Mouse (Mus musculus) kidney, embryonic 15.5 days (tissue): ENCODE data around the gene Plcd1. TPM values are rescaled to one million over a fixed set of nuclear protein-coding genes. Genes with fewer than 3 reads are reported as not detected.
A peak's percentile ranks its signal among the peaks of the same experiment; 100 is the strongest.

Experiments
- ATAC-seq: fragments of 200-750 bp; cut with Nextera tagmentation; replicated peaks from 2 replicates; pipeline ENCODE4 v1.8.0; 2017; ENCODE audit warnings: moderate TSS enrichment; ENCODE audit not compliant: low FRiP score
- H3K27ac ChIP-seq: fragments of 300-500 bp; sonication (generic); 2 replicates; pipeline ENCODE4 v1.5.1; 2015; ENCODE audit warnings: mild to moderate bottlenecking, inconsistent platforms
- H3K27me3 ChIP-seq: fragments of 300-500 bp; sonication (generic); 2 replicates; pipeline ENCODE4 v1.6.1; 2015; ENCODE audit warnings: inconsistent platforms
- H3K36me3 ChIP-seq: fragments of 300-500 bp; sonication (generic); 2 replicates; pipeline ENCODE4 v1.6.1; 2015; ENCODE audit warnings: inconsistent platforms
- H3K4me1 ChIP-seq: fragments of 300-500 bp; sonication (generic); 2 replicates; pipeline ENCODE4 v1.6.1; 2015; ENCODE audit warnings: inconsistent platforms
- H3K4me2 ChIP-seq: fragments of 300-500 bp; sonication (generic); 2 replicates; pipeline ENCODE4 v1.6.1; 2015; ENCODE audit warnings: moderate library complexity, mild to moderate bottlenecking, inconsistent platforms
- H3K4me3 ChIP-seq: fragments of 300-500 bp; sonication (generic); replicated peaks from 2 replicates; pipeline ENCODE4 v1.5.1; 2015; ENCODE audit warnings: mild to moderate bottlenecking, inconsistent platforms
- H3K9ac ChIP-seq: fragments of 300-500 bp; sonication (generic); 2 replicates; pipeline ENCODE4 v1.6.1; 2015; ENCODE audit warnings: mild to moderate bottlenecking, inconsistent platforms
- H3K9me3 ChIP-seq: fragments of 300-500 bp; sonication (generic); replicated peaks from 2 replicates; pipeline ENCODE4 v1.6.1; 2016; ENCODE audit warnings: inconsistent platforms
- WGBS: fragments of 180-500 bp; shearing (Covaris S2); methylation state at CpG from one replicate; pipeline ENCODE4 v1.1.7; 2015; ENCODE audit warnings: mixed read lengths; 5-methylcytosine and 5-hydroxymethylcytosine counted together
- polyA plus RNA-seq: library from polyadenylated mRNA; unstranded; fragments of >200 nt; fragmentation: Nextera tagmentation; extraction: Ambion mirVana; gene quantifications from 2 replicates; pipeline ENCODE4 v1.2.1, GENCODE M21; 2015

The Plcd1 gene
- polyA plus RNA-seq, 1 experiment from 2014 or later = 20.1 TPM

DNA sequence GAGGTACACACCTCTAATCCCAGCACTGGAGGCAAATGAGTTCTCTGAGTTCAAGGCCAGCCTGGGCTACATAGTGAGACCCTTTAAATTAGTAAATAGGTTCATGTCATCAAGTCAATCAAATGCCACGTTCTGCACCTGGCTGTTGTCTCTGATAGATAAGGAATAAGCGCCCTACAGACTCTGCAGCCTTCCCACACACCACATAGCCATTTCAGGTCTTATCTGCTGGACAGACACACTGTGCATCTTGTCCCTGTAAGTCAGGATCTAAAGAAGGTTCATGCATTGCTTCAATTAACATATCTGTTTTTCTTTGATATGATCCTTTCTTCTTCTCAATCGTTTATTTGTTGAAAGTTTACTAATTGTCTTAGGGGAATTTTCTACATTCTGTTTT is 54.7 kb downstream of the Plcd1 start:
- Histone ChIP-seq H3K36me3 (peaks cover 91% of the 10 kb centered on the region), H3K27ac (no peak overlapping the region), H3K4me2 (no peak overlapping the region), H3K27me3 (no peaks in the 10 kb centered on the region), H3K9ac (no peak overlapping the region), H3K9me3 (no peaks in the 10 kb centered on the region), H3K4me3 (no peak overlapping the region), H3K4me1 (peaks cover 35% of the 10 kb centered on the region)
- WGBS = 95% methylated on average over 3 of the region's 3 CpGs
- ATAC-seq = no peak

- H3K9me3 ChIP-seq = no peaks in the 10 kb centered on the region
- peaks cover 86% of the 10 kb centered on the region for H3K36me3 ChIP-seq
- H3K27me3 ChIP-seq = no peaks in the 10 kb centered on the region
- no peak overlapping the region for H3K4me3 ChIP-seq
- no peak overlapping the region for H3K27ac ChIP-seq
- H3K4me2 ChIP-seq = no peak overlapping the region
- 70% methylated on average over 15 of the region's 15 CpGs for WGBS
- peaks cover 49% of the 10 kb centered on the region for H3K4me1 ChIP-seq
- H3K9ac ChIP-seq = no peak overlapping the region
- no peak for ATAC-seq
Measured at GRCm38 (mm10) chr9:119037076-119037730, 56.1 kb downstream of the Plcd1 start.

DNA sequence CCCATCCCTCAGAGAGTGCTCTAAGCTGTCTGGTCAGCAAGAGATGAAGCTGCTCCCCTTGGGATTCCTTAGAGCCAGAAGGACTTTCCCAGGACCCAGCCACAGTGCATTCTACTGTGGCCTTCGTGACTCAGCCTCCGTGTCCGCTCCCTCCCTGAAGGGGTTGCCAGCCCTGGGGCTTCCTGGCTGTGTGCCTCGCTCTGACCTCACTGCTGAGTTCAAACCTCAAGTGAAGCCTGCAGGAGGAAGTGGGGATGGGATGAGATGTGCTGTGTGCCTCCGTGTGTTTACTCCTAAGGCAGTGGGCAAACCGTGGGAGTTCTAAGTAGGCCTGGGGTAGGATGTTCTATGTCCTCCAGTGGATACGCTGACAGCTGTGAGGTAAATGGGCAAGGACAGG is 57.5 kb downstream of the Plcd1 start:
- no peaks in the 10 kb centered on the region for H3K27me3 ChIP-seq
- peaks cover 82% of the 10 kb centered on the region for H3K36me3 ChIP-seq

DNA sequence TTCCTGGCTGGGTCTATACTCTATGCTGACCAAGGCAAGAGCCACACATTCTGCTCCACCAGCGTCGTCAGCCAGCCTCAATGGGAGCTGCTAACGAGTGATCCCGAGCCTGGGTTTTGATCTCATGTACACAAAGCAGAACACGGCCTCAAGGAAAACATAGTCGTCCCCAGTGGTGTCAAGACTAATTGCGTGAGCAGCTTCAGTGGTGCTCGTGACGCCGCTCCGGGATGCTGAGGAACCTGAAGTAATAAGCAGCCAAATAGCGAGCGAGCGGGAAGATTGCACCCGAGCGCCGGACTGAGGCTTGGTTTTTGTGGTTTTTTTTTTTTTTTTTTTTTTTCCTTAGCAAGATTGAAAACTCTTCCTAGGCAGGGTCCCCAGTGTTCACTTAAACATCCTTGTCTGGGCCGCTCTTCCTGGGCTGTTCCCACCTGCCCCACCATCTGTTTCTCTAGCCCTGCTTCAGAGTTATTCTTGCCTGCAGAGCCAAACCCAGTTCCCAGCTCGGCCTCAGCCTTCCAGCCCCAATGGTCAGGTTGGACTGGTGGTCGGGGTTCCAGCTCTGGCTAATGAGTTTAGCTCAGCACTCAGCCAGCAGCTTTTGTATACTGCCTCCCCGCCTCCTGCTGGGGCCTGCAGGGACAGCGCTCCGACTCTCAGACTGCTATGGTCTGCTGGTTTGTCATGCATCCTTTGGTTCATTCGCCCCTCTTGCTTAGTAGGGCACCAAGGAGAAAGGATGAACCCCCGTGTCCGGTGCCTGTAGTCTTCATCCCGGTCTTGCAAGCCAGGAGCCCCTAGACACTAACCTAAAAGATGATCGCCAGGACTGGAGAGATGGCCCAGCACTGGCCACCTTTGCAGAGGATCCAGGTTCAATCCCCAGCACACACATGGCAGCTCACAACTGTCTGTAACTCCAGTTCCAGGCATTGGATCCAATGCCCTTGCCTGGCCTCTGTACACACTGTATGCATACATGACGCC is 58.3 kb downstream of the Plcd1 start:
- Histone ChIP-seq H3K4me3 (no peak overlapping the region), H3K27ac (no peak overlapping the region), H3K4me1 (peaks cover 60% of the 10 kb centered on the region), H3K9ac (no peak overlapping the region), H3K9me3 (no peaks in the 10 kb centered on the region), H3K36me3 (peaks cover 83% of the 10 kb centered on the region), H3K27me3 (no peaks in the 10 kb centered on the region), H3K4me2 (no peak overlapping the region)
- 71% methylated on average over 29 of the region's 29 CpGs for WGBS
- ATAC-seq = no peak

More for the DNA sequence above, 57.5 kb downstream of the Plcd1 start:
- peaks cover 60% of the 10 kb centered on the region for H3K4me1 ChIP-seq
- peak overlapping the region; percentile 58 for H3K27ac ChIP-seq
- no peak overlapping the region for H3K4me3 ChIP-seq
- no peak overlapping the region for H3K9ac ChIP-seq
- WGBS = 55% methylated on average over 7 of the region's 7 CpGs
- no peak overlapping the region for H3K4me2 ChIP-seq
- no peaks in the 10 kb centered on the region for H3K9me3 ChIP-seq
- ATAC-seq = no peak

DNA sequence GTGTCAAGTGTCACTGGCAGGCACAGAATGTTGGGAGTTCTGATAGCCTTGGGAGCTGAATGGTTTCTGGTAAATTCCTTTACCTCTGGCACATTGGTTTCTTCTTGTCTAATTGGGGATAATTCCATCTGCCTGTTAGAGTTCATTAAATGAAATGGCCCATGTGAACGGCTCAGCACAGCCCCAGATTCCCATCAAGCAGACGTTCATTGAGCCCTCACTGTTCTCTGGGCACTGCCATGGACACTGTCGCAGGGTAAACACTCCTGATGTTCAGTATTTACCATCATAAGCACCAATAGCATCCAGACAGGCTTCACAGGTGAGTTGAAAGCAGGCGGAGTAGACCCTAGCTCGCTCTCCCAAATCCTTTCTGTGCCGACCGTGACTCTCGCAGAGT is 59.2 kb downstream of the Plcd1 start:
- H3K9me3 ChIP-seq = no peaks in the 10 kb centered on the region
- peaks cover 75% of the 10 kb centered on the region for H3K36me3 ChIP-seq
- no peak overlapping the region for H3K4me2 ChIP-seq
- H3K27me3 ChIP-seq = no peaks in the 10 kb centered on the region
- H3K4me3 ChIP-seq = no peak overlapping the region
- H3K27ac ChIP-seq = peak overlapping the region; percentile 64
- peaks cover 63% of the 10 kb centered on the region for H3K4me1 ChIP-seq
- WGBS = 71% methylated on average over 8 of the region's 8 CpGs
- no peak overlapping the region for H3K9ac ChIP-seq
- ATAC-seq = no peak

DNA sequence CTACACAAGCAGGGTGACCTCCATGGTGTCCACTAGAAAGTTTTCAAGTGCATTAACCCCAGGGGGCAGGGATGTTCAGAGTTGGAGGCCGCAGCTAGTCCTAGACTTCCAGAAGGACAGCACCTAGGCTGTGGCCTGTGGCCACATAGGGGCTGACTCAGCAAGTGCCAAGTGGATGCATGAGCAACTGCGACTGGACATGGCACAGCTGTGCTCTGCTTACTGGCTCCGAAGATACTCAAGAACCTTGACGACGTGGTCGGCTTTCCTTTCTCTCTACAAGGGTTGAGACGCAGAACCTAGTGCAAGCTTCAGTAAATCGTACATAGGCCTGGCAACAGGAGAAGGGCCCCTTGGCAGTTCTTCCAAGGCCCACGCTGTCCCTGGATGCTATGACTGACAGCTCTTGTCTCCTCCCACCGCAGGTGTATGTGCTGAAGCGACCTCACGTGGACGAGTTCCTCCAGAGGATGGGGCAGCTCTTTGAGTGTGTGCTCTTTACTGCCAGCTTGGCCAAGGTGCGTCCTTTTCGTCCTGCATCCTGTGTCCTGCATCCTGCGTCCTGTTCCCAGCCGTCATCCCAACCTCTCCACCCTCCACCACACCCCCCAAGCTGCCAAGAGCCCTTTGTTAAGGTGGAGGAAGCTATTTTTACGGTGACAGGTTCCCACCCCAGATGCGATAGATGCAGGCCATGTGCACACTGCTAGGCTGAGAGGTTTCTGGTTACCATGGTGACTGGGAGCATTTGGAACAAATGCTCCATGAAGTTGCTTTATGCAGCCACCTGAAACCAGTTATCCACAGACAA is 60.0 kb downstream of the Plcd1 start:
- Histone ChIP-seq H3K27me3 (no peaks in the 10 kb centered on the region), H3K36me3 (peaks cover 71% of the 10 kb centered on the region), H3K27ac (peak overlapping the region; percentile 64; the same call in 1 of the 2 replicates), H3K9ac (no peak overlapping the region), H3K9me3 (no peaks in the 10 kb centered on the region), H3K4me1 (peaks cover 66% of the 10 kb centered on the region), H3K4me3 (no peak overlapping the region), H3K4me2 (no peak overlapping the region)
- WGBS = 61% methylated on average over 19 of the region's 19 CpGs
- peak; percentile 57 for ATAC-seq

DNA sequence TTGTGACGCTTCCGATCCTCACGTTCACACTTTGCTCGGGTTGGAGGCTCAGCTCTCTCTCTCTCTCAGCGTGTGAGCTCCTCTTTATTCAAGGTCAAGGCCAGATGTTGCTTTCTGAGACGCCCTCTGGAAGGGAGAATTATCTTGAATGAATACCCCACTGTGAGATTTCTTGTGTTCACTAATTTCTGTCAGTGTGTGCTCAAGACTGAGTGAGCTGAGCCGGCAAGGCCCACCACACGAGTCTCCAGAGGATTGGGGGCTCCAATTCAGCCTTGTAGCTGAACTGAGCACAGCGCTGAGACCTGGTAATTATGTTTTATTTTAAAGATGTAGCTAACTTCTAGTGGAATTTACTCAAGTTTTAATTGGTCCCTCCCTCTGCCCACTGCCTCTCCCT is 60.8 kb downstream of the Plcd1 start:
- H3K27ac ChIP-seq = peak overlapping the region; percentile 64
- WGBS = 64% methylated on average over 9 of the region's 9 CpGs

GRCm38 (mm10) chr9:119031772-119032171 is 61.5 kb downstream of the Plcd1 start:
- Histone ChIP-seq H3K27ac (0 out of 2 replicates have a peak overlapping the region, but pooled peaks have one; percentile 4), H3K4me3 (no peak overlapping the region), H3K9ac (no peak overlapping the region), H3K4me1 (peaks cover 71% of the 10 kb centered on the region), H3K4me2 (no peak overlapping the region), H3K9me3 (no peaks in the 10 kb centered on the region), H3K27me3 (no peaks in the 10 kb centered on the region), H3K36me3 (peaks cover 73% of the 10 kb centered on the region)
- no peak for ATAC-seq
- WGBS = 74% methylated on average over 14 of the region's 14 CpGs

More for the DNA sequence above, 60.8 kb downstream of the Plcd1 start:
- no peaks in the 10 kb centered on the region for H3K27me3 ChIP-seq
- peaks cover 70% of the 10 kb centered on the region for H3K4me1 ChIP-seq
- no peak overlapping the region for H3K9ac ChIP-seq
- peaks cover 70% of the 10 kb centered on the region for H3K36me3 ChIP-seq
- no peak overlapping the region for H3K4me2 ChIP-seq
- H3K4me3 ChIP-seq = no peak overlapping the region
- no peak for ATAC-seq
- H3K9me3 ChIP-seq = no peaks in the 10 kb centered on the region

DNA sequence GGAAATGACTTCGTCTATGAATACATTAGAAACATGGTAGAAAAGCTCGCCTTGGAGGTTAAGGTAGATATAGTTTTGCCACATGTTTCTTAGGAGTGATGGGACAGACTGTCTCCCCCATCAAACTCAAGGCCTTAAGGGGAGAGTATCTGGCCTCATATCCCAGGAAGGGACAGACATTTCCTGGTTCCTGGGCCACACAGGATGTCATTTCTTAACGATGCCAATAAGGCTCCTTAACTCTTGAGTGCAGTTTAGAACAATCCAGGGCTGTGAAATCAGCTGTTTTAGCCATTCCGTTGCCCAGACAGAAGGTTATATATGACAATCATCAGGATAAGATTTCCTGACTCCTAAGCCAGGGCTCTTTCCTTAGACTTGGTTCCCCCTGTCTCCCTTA is 62.3 kb downstream of the Plcd1 start:
- Histone ChIP-seq H3K27me3 (no peaks in the 10 kb centered on the region), H3K4me3 (no peak overlapping the region), H3K27ac (0 out of 2 replicates have a peak overlapping the region, but pooled peaks have one; percentile 4), H3K9me3 (no peaks in the 10 kb centered on the region), H3K4me2 (no peak overlapping the region), H3K4me1 (peaks cover 70% of the 10 kb centered on the region), H3K36me3 (peaks cover 70% of the 10 kb centered on the region), H3K9ac (no peak overlapping the region)
- 82% methylated on average over 4 of the region's 4 CpGs for WGBS
- no peak for ATAC-seq

DNA sequence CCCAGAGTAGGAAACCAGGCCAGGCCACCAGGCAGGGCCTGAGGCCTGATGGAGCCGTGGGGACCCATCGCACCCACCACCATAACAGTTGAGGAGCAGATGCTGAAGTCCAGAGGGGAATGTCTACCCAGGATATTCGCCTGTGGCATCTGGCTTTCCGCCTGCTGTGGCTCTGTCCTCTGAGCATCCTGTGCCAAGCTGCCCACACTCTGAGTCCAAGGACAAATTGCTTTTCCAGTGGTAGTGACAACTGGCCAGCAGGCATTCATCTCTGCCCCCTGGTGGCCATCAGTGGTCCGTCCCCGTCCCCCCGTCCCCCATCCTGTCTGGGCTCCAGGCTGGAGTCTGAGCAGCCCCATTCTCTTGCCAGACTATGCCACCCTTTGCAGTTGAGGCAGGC is 63.7 kb downstream of the Plcd1 start:
- no peak overlapping the region for H3K9ac ChIP-seq
- H3K27ac ChIP-seq = no peak overlapping the region
- no peaks in the 10 kb centered on the region for H3K27me3 ChIP-seq
- H3K4me2 ChIP-seq = no peak overlapping the region
- H3K36me3 ChIP-seq = peaks cover 56% of the 10 kb centered on the region
- no peak for ATAC-seq
- H3K9me3 ChIP-seq = no peaks in the 10 kb centered on the region
- H3K4me3 ChIP-seq = no peak overlapping the region
- peaks cover 71% of the 10 kb centered on the region for H3K4me1 ChIP-seq
- 60% methylated on average over 7 of the region's 7 CpGs for WGBS

- WGBS = 91% methylated on average over 27 of the region's 27 CpGs
- no peaks in the 10 kb centered on the region for H3K9me3 ChIP-seq
- ATAC-seq = no peak
- H3K27ac ChIP-seq = no peak overlapping the region
- H3K4me3 ChIP-seq = no peak overlapping the region
- peaks cover 69% of the 10 kb centered on the region for H3K4me1 ChIP-seq
- peaks cover 45% of the 10 kb centered on the region for H3K36me3 ChIP-seq
- H3K9ac ChIP-seq = no peak overlapping the region
- no peaks in the 10 kb centered on the region for H3K27me3 ChIP-seq
- H3K4me2 ChIP-seq = no peak overlapping the region
Measured at GRCm38 (mm10) chr9:119028226-119029195, 64.8 kb downstream of the Plcd1 start.
